Mouse (Mus musculus): ENCODE data around the gene BC035044. TPM values are rescaled to one million over a fixed set of nuclear protein-coding genes. Genes with fewer than 3 reads are reported as not detected.
"Not testable (repeated sequence)": the region's sequence is repeated elsewhere in the genome, so short reads cannot be mapped to it uniquely, and the experiment has no call there.

Gene BC035044
- total RNA-seq, 2 experiments from 2014 or later, result 0.28 to 0.42 TPM

DNA sequence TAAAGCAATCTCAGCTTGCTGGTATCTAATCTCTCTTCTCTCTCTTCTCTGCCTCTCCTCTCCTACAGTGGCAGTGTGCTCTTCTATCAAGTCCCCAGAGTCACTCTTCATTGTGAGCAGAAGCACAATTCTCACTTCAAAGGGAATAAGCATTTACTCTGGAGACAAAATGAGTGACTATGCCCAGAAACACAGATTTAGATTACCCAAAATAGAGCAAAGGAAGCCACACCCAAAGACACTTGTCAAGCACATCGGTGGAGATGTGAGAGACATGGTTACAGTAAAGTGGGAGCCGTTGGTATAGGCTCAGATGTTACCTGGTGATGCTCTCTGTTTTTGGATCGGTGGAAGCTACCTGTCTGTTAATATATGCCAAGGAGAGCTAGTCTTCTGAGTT, 38.2 kb downstream of the BC035044 start:
- intact Hi-C loops (cut with DNase I), result loop anchor here (5.0 kb wide), 2 partner anchors 235 to 515 kb away; no protein-coding TSS in a partner anchor
- DNase-seq (ENCODE audit: low spot score), result no peak

DNA sequence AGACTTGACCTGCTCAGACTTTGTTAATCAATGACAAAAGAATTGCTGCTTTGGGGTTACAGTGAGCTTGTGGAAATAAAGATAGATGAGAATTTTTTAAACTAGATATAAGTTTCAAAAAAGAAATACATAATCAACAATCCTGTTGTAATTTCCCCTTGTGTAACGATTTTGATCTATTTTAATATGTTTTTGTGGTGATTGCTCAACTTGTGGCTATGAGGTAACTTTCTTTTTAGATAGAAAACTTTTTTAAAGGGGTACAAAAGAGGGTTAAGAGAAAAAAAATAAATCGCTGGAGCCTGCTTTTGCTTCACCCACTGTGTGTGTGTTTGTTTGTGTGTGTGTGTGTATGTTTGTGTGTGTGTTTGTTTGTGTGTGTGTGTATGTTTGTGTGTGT, 39.8 kb downstream of the BC035044 start:
- DNase-seq (ENCODE audit: low spot score), result no peak
- intact Hi-C loops (cut with DNase I), result loop anchor here (2.0 to 5.0 kb wide), 3 partner anchors 236 to 516 kb away; no protein-coding TSS in a partner anchor

- intact Hi-C loops (cut with DNase I), result loop anchor here (2.0 to 5.0 kb wide), 3 partner anchors 237 to 517 kb away; no protein-coding TSS in a partner anchor
- DNase-seq (ENCODE audit: low spot score), result no peak
These were observed 40.3 kb downstream of the BC035044 start for GRCm38 (mm10) chr6:128850671-128851070.

DNA sequence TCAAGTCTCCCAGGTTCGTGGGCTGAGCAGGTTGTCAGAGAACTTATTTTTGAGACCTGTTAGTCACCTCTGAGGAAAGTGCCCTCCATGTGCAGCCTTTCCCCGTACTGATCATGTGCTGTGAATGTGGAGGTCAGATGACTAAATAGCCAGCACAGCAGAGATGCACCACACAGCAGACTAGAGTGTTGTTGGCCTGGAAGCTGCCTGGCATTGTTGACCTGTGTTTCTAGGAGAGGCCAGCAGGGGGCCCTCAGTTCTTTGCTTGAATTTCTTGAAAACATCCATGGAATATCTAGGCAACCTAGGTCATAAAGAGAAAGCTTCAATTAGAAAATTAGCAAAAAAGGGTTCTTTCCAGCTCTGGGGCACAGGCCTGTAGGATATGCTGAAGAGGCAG, 41.0 kb downstream of the BC035044 start:
- intact Hi-C loops (cut with DNase I), result loop anchor here (2.0 to 5.0 kb wide), 5 partner anchors 237 to 682 kb away; partner anchors contain the start of gene Gabarapl1
- DNase-seq (ENCODE audit: low spot score), result no peak

DNA sequence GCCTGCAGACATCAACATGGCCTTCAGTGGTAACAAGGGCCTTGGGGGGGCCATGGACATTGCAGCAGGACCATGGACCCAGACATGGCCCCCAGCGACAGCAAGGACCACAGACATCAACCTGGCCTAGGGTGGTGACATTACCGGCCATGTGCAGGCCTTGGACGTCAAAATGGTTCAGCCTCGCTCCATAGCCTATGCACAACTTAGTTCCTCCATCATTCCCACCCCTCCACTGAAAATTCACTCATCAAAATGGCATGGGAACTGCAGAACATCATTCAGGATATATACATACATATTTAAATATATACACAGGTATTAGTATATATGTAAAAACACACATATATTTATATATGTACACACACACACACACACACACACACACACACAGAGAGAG, 43.5 kb downstream of the BC035044 start:
- intact Hi-C loops (cut with DNase I), result loop anchor here (5.0 kb wide), 2 partner anchors 340 to 685 kb away; partner anchors contain the start of gene Gabarapl1
- no peak for DNase-seq (ENCODE audit: low spot score)

GRCm38 (mm10) chr6:128845998-128846542, 44.9 kb downstream of the BC035044 start:
- intact Hi-C loops (cut with DNase I), result loop anchor here (5.0 kb wide), 2 partner anchors 341 to 686 kb away; partner anchors contain the start of gene Gabarapl1
- no peak for DNase-seq (ENCODE audit: low spot score)

GRCm38 (mm10) chr6:128845319-128845979, 45.5 kb downstream of the BC035044 start:
- DNase-seq (ENCODE audit: low spot score), result peak; percentile 82
- intact Hi-C loops (cut with DNase I), result loop anchor here (5.0 kb wide), 2 partner anchors 342 to 687 kb away; partner anchors contain the start of gene Gabarapl1

DNA sequence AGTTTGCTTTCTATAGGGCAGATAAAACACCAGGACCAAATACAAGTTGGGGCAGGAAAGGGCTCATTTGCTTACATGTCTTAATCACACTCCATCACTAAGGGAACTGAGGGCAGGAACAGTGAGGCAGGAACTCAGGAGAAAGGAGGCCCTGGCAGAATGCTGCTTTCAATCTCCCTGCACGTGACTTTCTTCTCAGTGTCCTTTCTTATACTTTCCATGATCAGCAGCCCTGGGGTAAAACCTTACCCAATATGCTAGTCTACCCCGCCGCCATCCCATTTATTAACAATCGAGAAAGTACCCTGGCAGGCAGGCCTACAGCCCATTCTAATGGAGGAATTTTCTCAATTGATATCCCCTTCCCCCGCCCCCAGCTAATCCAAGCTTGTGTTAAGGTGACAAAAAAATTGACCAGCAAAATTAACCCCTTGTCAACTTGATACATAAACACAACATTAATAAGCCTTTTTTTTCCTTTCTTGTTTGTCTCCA, 46.3 kb downstream of the BC035044 start:
- no peak for DNase-seq (ENCODE audit: low spot score)
- intact Hi-C loops (cut with DNase I), result loop anchor here (5.0 kb wide), 2 partner anchors 343 to 688 kb away; partner anchors contain the start of gene Gabarapl1

GRCm38 (mm10) chr6:128844131-128844530, 46.8 kb downstream of the BC035044 start:
- intact Hi-C loops (cut with DNase I), result no loop called here
- DNase-seq (ENCODE audit: low spot score), result no peak

GRCm38 (mm10) chr6:128843479-128843992, 47.4 kb downstream of the BC035044 start:
- DNase-seq (ENCODE audit: low spot score), result peak; percentile 46
- intact Hi-C loops (cut with DNase I), result no loop called here

- intact Hi-C loops (cut with DNase I), result no loop called here
- DNase-seq (ENCODE audit: low spot score), result peak; percentile 83
These were observed 47.9 kb downstream of the BC035044 start for GRCm38 (mm10) chr6:128842945-128843478.

DNA sequence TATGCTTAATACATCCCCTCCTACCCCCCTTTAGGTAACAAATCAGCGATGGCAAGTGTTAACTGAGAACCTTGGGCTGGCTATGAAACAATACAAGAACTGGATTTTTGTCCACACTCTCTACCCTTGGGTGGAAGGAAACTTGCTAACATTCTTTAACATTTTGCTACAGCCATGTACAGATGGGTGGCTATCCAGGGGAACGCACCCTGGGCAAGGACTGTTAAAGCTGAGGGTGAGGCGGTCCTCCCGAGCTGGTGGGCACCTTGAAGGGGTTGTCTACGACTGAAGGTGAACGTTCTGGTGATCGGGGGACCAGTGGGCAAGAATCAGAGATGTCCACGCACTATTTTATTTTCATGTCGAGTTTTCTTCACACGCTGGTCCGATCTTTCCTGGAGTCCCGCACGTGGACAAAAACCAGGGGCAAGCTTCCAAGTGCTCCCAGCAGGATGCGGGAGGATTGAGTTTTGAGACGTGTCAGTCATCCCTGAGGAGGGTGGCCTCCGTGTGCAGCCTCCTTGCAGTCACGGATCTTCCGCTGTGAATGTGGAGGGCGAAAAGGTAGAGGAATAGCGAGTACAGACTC, 48.5 kb downstream of the BC035044 start:
- DNase-seq (ENCODE audit: low spot score), result no peak
- intact Hi-C loops (cut with DNase I), result no loop called here

DNA sequence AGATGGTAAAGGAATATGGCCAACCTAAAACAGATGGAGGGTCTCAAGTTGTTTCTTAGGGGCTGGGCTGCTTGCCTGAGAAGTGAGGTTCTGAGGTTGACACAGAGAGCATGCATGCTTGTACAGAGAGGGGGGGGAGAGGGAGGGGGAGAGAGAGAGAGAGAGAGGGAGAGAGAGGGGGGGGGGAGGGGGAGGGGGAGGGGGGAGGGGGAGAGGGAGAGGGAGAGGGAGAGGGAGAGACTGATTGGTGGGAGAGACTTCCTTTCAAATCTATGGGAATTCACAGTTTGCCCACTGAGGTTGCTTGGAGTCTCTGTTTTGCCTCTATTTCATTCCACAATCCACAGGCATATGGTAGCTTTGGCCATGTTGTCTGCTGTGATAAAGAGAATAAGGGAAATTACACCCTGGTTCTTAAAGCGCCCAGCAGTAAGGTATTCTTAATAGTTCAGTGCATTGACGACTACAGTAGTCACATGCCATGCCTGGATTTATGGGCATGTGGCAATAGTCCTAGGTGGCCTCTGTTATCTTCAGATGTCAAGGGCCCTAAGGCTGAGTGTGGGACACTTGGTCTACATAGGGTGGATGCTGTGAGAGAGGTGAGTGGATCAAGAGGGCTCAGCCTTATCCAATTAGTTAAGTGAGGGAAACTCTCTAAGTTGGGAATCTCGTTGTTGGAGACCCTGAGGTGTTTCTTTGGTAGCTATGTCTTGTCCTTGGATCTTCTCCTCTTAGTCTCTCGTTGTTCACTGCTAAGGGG, 49.4 kb downstream of the BC035044 start:
- no peak for DNase-seq (ENCODE audit: low spot score)
- intact Hi-C loops (cut with DNase I), result loop anchor here (2.0 kb wide), 1 partner anchor 103 kb away; no protein-coding TSS in a partner anchor

DNA sequence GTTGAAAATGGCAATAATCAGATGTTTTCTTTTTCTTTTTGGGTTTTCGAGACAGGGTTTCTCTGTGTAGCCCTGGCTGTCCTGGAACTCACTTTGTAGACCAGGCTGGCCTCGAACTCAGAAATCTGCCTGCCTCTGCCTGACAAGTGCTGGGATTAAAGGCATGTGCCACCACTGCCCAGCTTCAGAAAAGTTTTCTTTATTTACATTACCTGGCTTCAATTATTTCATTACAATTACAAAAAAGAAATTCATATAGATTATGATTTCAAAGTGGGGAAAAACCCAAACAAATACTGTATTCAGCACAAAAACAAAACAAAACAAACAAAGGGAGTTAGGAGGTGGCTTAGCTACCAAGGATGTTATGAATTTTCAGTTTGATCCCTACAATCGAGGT, 50.3 kb downstream of the BC035044 start:
- intact Hi-C loops (cut with DNase I), result loop anchor here (2.0 kb wide), 1 partner anchor 104 kb away; no protein-coding TSS in a partner anchor
- DNase-seq (ENCODE audit: low spot score), result not testable (repeated sequence)

- intact Hi-C loops (cut with DNase I), result loop anchor here (2.0 kb wide), 2 partner anchors 75 to 105 kb away; no protein-coding TSS in a partner anchor
- DNase-seq (ENCODE audit: low spot score), result no peak
These were observed 51.0 kb downstream of the BC035044 start for GRCm38 (mm10) chr6:128839921-128840320.

GRCm38 (mm10) chr6:128839266-128839771, 51.6 kb downstream of the BC035044 start:
- intact Hi-C loops (cut with DNase I), result loop anchor here (2.0 kb wide), 1 partner anchor 75 kb away; no protein-coding TSS in a partner anchor
- peak; percentile 77 for DNase-seq (ENCODE audit: low spot score)

GRCm38 (mm10) chr6:128838342-128839265, 52.3 kb downstream of the BC035044 start:
- intact Hi-C loops (cut with DNase I), result loop anchor here (2.0 kb wide), 1 partner anchor 74 kb away; no protein-coding TSS in a partner anchor
- peak; percentile 80 for DNase-seq (ENCODE audit: low spot score)
